Mouse (Mus musculus): ENCODE data around the gene AI854703.

- TF ChIP-seq CTCF (IDR thresholded peaks at IDR 0.05; ENCODE audit: borderline replicate concordance, extremely low read depth, insufficient read depth, insufficient read length): no peak
- TF ChIP-seq POLR2A (IDR thresholded peaks at IDR 0.05; ENCODE audit: borderline replicate concordance, extremely low read depth, insufficient read depth, insufficient read length, poor library complexity, severe bottlenecking): no peak
Observed at GRCm38 (mm10) chr6:48597233-48597625, 29.3 kb upstream of the AI854703 start.
